Mouse (Mus musculus) adrenal gland, postnatal 36 days (tissue): ENCODE data around the gene Polr3h. TPM values are rescaled to one million over a fixed set of nuclear protein-coding genes. Genes with fewer than 3 reads are reported as not detected.
"Not testable (repeated sequence)": the region's sequence is repeated elsewhere in the genome, so short reads cannot be mapped to it uniquely, and the experiment has no call there.

Experiments used
- DNase-seq, 2 experiments: peaks; one replicate each; pipeline ENCODE4 v3.0.0; 2021; ENCODE audit warnings: mixed read lengths in 1 of 2
- total RNA-seq, 2 experiments: library from RNA; stranded (reverse); gene quantifications; 2 replicates each; pipeline ENCODE4 v1.2.3; 2021

The Polr3h gene
- total RNA-seq, 2 experiments from 2014 or later: 23.5 to 24.9 TPM

DNA sequence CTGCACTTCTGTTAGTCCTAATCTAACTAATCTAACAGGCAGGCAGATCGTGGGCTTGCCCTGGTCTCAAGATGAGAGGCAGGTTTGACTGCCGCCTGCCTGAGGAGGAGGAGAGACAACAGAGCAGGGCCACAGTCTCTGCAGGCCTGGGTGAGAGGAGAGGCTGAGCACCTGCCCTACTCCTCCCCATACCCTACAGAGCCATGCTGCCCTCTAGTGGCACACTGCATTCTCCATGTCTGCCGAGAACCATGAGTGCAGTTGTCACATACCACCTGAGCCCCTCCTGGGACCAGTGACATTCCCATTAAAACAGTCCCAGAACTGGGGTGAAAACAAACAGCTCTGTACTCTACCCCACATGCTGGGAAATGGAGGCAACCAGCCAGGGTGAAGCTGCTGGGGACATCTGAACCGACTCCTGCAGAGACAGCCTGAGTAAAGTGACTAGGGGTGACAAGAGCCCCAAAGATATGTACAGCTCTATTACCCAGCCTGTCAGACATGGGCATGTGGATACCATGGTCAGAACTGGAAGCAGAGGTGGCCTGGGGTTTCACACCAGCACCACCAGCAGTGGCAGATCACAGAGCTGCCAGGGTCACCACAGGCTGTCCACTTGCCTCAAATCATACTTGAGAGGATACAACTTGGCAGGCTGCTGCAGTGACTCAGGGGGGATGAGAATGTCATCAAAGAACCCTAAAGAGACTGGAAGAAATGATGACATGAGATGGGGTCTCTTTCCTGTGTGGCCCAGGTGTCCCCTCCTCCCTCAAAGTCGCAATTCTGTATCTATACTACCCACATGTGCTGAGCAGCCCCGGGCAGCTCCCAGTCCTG is 8.2 kb downstream of the Polr3h start:
- peak; percentile 82 to 89 for DNase-seq

DNA sequence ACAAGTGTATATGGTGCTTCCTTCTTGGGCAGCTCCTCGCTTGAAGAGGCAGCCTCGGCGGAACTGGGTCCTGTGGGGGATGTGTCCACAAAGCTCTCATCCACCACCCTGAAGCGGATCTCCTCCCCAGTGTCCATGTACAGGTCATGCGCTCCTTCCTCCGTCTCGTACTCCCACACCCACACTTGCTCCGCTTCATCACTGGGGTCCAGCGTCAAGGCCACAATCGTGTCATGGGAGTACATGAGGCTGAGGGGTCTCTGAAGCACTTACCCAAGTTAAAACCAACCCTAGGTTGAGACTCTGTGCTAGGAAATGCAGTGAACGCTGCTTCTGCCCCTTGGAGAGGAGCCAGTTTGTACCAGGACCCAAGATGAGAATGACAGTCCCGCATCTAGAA is 8.8 kb downstream of the Polr3h start:
- DNase-seq: no peak

DNA sequence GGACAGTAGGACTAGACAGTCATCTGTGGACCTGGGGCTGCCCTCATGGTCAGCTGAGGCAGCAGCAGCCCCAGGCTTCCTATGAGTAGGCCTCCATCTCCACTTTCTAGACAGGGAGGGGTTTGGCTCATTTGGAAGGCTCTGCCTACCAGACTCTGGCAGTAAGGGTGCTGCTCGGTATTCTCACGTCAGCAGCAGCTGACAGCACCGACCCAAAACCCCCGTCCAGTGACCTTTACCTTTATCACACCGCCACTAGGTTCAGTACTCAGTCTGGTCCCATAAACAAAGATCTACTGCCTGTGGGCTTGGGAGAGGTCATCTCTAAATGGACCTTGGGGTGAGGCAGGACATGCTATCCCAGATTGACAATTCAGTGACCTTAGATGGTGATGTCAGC is 10.4 kb downstream of the Polr3h start:
- DNase-seq: no peak

DNA sequence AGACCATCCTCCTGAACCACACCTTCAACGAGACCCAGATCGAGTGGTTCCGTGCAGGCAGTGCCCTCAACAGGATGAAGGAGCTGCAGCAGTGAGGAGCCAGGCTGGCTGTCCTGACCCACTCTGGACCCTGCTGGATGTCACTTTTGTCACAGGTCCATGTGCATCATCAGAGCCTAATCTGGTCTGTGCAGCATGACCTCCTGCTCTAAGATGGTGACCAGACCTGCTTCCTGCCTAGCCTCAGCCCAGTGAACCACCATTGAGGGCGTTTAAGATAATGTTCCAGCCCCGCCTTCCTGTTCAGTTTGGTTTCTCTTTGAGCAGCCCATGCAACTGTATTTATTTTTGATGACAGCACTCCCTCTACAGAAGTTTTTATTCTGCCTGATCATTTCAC is 11.4 kb downstream of the Polr3h start:
- DNase-seq: no peak

DNA sequence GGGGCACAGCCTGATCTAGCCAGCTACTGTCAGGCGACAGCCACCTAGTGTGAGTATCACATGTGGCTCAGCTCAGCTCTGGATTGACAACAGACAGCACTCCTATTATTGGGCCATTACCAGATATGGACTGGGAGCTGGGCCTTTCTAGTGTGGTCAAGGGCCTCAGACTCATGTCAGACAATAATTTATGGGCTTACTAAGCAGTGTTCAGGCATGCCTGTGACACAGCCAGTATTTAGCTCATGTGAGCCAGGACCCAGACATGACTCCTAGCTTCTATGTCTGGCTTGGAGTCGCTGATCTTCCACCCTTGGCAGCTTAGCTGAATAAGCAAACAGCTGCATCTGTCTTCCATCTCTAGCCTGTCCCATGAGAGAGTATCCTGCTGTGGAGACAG is 13.5 kb downstream of the Polr3h start:
- peak in 1 of 2 experiments; percentile 16 for DNase-seq

DNA sequence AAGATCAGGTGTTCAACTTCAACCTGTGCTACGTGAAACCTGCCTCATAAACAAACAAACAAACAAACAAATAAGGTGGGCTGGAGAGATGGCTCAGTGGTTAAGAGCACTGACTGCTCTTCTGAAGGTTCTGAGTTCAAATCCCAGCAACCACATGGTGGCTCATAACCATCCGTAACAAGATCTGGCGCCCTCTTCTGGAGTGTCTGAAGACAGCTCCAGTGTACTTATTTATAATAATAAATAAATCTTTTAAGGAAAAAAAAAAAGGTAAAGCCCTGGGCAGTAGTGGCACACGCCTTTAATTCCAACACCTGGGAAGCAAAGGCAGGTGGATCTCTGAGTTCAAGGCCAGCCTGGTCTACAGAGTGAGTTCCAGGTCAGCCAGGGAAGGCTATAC is 17.3 kb downstream of the Polr3h start:
- DNase-seq: not testable (repeated sequence)

DNA sequence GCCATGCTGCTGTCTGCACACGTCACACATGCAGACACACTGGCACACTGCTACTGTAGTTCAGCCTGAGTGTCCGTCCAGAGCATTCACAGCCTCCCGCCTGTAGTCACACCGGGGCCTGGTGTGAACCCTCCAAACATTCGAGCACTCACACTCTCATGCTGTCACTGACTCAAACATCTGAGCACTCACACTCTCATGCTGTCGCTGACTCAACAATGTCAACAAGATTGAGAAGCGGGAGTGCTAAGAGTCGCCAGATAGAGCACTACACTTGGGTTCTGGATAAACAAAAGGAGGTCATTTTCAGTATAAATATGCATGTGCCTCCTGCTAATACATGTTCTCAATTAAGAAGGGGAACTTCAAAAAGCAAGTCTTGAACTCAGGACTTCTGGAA is 18.1 kb downstream of the Polr3h start:
- DNase-seq: no peak

DNA sequence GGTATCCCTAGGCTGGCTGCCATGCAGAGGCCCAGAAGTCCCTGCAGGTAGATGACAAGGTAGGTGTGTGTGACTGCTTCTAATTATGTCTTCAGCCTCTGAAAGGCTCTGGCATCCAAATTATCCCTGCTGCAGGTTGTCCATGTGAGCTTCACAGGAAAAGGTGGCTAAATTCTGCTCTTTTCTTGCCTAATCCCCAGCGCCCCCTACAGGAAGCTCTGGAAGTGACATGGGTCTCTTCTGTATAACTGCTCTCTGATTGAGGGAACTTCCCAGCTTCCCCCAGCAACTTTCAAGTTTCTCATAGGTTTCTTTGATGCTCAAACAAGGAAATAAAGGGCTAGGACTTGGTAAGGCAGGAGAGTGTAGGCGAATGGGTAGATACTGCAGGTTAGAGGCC is 21.1 kb downstream of the Polr3h start:
- DNase-seq: peak; percentile 70 to 83

DNA sequence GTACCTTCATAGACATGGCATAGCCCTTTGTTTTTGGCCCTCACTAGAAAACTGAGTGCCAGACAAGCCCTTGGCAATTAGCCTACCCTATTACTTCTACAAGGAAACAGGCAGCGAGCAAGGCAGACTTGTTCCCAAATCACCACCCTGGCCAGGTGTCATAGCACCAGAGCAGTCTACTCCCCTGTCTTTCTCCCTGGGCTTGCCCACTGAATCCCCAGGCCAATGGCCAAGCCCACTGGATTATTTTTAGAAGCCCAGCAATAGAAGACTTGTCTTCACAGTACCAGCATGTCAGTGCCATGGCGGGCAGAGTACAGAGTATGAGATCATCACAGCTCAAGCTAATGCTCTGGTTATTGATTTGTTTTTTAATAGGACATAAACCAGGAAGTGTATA is 27.3 kb downstream of the Polr3h start:
- no peak for DNase-seq

DNA sequence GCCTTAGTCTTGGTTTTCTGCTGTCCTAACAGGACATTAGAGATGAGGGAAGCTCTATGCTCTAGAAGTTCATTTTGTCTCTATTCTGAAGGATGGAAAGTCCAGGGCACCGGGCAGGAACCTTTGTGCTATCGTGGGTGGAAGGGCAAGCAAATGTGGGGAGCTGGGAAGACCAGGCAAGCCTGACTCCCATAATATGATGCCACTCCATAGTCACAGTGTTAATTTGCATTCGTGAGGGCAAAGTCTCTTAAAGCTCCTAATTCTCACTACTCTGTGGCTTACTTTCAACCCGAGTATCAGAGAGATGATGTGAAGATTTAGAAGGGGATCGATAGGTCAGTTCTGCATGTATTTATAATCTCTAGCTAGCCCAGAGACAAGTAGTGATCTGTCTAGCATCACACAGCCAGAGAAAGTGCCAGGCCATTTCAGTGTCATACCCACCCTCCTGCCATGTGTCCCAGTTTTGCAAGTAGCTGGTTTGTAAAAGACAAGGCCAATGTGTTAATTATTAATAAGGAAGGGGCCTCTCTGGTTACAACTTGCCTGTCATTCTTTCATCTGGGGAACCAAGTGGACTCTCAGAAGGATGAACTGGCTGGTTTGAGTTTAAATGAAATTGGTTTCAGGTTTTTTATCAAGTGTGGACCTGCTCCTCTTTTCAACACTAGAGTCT is 28.3 kb downstream of the Polr3h start:
- no peak for DNase-seq

DNA sequence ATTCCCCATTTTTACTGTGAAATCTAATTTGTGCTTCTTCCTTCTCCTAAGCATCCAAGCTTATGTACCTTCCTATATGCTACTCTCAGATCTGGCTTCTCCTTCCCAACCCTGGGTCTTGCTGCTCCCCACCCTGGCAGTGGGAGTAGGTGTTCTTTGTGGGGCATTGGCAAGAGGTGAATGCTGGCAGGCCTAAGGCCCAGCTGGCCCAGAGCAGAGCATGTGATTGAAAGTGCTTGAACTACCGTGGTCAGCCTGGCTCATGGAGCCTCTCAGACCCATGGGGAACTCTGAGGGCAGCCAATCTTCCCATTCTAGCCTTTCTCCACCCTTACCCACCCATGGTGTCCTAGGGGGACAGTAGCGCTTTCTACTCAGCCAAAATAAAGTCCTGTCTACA is 29.6 kb downstream of the Polr3h start:
- no peak for DNase-seq

DNA sequence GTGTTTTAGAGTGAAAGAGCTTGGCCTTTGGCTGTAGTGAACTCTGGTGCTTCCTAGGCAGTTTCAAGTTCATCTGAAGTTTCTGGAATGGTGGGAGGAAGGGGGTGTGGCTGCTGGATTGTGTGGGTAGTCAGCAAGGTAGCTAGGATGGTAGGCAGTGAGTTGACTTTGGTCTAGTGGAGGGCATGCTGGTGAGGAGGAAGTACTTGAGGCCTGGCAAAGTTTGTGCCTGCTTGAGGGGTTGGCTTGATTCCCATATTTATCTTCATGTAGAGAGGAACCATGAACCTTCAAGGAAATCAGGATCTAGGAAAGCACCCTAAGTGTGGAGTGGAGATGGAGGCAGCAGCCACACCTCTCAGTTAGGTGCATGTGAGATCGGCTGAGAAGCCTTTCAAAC is 32.0 kb downstream of the Polr3h start:
- no peak for DNase-seq

DNA sequence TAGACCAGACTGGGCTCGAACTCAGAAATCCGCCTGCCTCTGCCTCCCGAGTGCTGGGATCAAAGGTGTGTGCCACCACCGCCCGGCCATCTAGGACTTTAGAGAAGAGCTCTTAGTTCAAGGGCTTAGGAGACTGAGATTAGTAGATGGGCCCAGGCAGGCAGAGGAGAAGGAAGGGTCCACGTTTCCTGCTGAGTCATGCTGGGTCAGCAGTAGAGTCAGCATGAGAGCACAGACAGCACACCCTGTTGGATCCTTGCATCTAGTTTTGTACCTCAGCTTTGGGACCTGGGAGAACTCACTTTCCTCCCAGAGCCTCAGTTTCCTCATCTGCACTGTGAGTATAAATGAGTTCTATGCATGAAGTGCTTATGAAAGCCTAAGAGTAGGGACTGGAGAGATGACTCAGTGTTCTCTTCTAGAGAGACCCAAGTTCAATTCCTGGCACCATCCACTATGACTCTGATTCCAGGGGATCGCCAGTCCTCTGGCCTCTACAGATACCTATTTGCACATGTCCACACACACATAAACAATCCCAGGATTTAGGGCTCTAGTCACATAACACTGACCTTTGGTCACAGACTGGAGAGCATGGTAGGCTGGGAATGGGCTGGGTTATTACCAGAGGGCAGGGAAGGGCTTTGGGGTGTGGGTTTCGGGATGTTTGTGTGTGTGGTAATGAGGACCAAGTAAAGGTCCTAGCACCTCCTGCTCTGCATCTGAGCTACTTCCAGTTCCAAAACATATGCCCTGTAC is 34.0 kb downstream of the Polr3h start:
- no peak for DNase-seq

DNA sequence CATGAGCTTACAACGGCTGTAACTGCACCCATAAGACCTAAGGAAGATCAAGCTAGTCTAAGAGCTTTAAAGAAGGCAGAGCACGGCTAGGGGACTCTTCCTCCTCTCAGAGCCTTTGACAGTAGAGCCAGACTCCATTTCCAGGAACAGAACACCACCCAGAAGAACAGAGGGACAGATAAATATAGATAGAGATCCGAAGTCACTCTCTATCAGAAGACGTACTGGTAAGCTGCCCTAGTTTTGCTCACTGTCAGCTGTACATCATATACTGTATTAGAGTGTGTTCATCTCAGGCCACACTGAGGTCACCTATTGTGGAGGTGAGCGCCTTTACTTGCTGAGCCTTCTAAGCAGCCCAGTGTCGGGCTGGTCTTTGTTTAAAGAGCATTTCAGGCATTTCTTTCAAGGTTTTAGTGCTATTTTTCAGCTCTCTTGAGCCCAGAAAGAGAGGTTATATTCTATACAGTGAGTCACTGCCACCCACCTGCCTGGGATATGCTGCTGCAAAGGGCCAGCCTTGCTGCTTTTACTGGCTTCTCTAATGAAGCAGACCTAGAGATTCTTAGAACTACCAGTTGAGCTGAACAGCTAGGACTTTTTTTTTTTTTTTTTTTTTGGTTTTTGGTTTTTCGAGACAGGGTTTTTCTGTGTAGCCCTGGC is 34.8 kb downstream of the Polr3h start:
- DNase-seq: no peak

DNA sequence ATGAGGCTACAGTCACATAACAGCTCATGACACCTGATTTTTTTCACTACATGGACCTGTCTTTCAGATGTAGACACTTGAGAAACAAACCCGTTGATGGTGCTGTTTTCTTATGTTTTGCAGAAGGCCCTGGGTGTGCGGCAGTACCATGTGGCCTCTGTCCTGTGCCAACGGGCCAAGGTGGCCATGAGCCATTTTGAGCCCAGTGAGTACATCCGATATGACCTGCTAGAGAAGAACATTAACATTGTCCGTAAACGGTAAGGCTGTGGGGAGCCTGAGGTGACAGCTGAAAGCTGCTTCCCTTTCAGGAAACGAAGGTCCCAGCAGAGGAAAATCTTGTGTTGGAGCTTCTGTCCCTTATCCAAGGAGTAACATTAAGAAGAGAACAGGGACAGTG is 36.9 kb downstream of the Polr3h start:
- DNase-seq: no peak

DNA sequence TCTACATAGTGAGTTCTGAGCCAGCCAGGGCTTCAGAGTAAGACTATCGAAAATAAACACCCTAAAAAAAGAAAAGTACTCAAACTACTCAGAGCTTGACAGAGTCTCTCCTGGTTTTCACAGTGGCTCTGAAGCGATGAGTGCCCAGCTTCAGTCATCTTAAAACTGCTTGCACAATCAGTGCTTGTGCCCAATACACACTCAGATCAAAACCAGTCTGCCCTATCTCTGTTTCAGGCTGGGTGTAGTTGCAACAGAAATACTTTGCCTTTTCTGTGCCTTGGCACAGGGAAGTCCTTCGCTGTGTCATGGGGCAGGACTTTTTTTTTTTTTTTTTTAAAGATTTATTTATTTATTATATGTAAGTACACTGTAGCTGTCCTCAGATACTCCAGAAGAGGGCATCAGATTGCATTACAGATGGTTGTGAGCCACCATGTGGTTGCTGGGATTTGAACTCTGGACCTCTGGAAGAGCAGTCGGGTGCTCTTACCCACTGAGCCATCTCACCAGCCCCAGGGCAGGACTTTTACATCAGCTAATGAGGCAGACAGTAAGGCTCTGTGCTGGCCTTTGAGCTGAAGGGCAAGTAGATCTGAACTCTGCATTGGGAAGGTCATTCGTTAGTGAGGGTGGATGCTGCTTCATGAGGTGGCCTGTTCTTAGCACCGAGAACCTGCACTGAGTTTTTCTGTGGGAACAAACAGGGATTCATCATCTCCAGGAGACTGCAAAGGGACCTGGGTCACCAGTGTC is 39.1 kb downstream of the Polr3h start:
- no peak for DNase-seq

DNA sequence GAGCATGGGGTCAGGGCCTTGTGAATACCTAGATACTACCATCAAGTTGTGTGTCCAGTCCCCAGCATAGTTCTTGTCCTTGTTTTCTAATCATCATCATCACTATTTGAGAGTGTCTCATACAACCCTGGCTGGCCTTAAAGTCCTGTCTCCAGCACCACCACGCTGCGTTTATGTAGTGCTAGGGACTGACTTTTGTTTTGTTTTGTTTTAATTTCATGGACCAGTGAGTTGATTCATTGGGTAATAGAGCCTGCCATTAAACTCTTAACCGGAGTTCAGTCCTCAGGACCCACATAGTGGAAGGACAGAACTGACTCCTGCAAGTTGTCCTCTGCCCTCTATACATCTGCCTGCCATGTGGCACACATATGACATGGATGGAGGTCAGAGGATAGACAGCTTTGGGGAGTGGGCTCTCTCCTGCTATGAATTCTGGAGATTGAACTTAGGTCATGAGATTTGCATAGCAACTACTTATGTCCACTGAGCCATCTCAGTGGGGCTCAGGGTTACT is 40.6 kb downstream of the Polr3h start:
- no peak for DNase-seq

DNA sequence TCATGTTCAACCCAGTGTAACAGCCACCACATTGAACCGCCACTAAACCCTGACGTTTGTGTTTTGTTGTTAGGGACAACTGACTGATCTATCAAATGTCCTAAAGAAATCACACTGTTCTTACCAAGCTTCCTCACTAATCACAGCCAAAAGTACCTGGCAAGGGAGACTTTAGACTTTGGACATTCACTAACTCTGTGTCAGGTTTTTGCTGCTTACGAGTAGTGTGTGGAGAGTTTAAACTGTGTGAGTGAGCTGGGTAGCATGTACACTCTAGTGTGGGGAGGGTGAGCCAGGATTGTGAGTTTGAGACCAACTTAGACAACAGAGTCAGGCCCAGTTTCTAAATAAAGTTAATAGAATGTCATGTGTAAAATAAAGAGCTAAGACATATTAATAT is 43.7 kb downstream of the Polr3h start:
- DNase-seq: no peak

DNA sequence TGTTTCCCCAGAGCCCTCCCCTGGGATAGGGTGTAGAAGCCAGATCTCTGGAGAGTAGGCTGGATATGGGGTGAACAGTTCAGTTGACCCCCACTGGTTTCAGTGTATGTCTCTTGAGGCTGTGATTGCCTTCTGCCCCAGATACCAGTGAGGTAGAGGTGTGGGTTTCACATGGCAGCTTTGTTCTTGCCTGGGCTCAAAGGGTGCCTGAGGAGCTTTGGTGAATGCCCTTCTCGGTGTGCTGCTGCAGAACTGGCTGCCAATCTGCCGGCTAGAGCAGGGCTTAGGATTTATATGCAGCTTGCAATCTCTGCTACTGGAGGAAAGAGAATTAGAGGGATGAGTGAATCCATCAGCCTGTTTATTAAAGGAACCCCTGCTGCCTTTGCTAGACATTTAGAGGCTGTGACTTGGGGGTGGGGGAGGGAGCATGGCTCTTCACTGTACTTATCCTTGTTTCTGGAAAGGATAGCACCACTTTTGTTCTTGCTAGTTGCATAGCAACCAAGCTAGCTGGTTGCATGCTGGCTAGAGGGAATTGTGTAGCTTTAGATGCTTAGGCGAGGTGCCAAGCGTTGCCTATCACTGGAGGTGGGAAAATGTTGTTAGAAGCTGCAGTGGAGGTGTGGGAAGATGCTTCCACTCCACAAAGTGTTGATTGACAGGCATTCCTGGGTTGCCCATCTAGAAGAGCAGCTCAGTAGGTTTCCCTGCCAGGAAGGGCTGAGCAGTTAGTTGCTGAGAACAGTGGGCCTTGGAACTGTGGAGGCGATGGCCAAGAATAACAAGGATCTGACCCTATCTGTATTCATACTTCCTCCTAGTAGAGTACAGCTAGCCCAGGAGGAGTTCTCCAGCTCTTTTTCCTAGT is 46.3 kb downstream of the Polr3h start:
- DNase-seq: peak in 1 of 2 experiments; percentile 42
